Mouse (Mus musculus) heart, adult 2 months (tissue): ENCODE data around the gene Mrps33.

Experiments used
- CTCF ChIP-seq: fragments of 200-600 bp; IDR thresholded peaks from 2 replicates; pipeline ENCODE4 v1.8.1; 2022; ENCODE audit warnings: antibody characterized with exemption, mild to moderate bottlenecking, moderate library complexity
- POLR2A ChIP-seq: fragments of 200-500 bp; IDR thresholded peaks from 2 replicates; pipeline ENCODE4 v1.6.1; 2011; ENCODE audit warnings: mild to moderate bottlenecking, low read depth, low read length, control low read depth; ENCODE audit not compliant: insufficient read depth

DNA sequence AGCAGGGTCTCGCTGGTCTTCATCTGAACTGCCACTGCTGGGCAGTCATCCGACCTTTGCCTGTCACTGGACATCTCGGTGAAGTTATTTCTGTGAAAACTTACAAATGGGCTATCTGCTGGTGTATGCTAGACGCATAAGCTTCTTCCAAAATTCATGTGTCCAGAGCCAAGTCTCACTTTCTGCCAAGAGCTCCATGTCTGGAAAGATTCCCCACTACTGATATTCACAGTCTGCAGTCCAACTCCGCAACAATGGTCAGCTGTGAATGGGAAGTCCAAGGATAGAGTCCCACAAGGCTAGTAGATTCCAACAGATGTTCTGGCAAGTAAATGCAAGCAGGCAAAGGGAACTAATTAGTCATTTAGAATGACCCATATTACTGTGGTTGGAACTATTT lies 17.9 kb upstream of the Mrps33 start:
- TF ChIP-seq CTCF (no peak), POLR2A (no peak)
